In the genomic region with DNA sequence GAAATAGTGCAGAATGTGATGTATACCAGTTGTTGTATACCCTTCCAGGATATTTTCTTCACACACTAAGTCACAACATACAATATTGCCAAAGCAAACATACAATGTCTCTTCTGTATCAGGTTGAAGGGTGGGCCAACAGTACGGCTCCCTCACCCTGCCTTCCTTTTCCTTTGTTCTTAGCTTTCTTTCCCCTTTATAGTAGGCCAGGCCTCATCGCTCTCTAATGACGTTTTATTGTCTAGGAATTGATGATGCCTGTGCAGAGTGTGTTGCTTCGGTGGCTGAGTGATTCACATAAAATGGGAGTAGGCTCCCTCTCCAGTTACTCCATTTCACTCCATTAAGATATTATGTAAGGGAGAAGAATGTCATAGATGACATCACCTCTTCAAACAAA, we compare ENCODE assay signal across 22 mouse cellular contexts.
"Had no signal": no experiment of that assay in that cellular context is flagged by ENCODE, and none has a peak within 500 bp of the region (broad histone marks: within the 10 kb centered on the region; RNA-seq: fewer than 3 reads in every experiment).

No protein-coding gene starts in this region.

- ATAC-seq: inflammation-experienced regulatory T-cells, adult 6 months; intestine, embryonic 15.5 days; intestine, postnatal 0 days had no signal

- H3K4me2 ChIP-seq: heart, embryonic 11.5 days; heart, embryonic 13.5 days; heart, embryonic 15.5 days; hindbrain, embryonic 14.5 days; intestine, embryonic 15.5 days; limb, embryonic 12.5 days; liver, embryonic 11.5 days had no signal

- H3K4me1 ChIP-seq: heart, embryonic 13.5 days; heart, embryonic 15.5 days; intestine, embryonic 15.5 days; limb, embryonic 10.5 days; limb, embryonic 12.5 days had no signal

- H3K9ac ChIP-seq: heart, embryonic 13.5 days; heart, embryonic 15.5 days; hindbrain, embryonic 14.5 days; intestine, embryonic 15.5 days; limb, embryonic 12.5 days had no signal

- H3K27ac ChIP-seq: heart, adult 2 months; heart, embryonic 13.5 days; heart, embryonic 15.5 days; hindbrain, embryonic 14.5 days; intestine, embryonic 15.5 days; layer of hippocampus, adult 2 months; left cerebral cortex, adult 2 months; limb, embryonic 10.5 days; limb, embryonic 12.5 days had no signal

- H3K4me3 ChIP-seq: heart, adult 2 months; heart, embryonic 13.5 days; heart, embryonic 15.5 days; intestine, embryonic 15.5 days; layer of hippocampus, adult 2 months; left cerebral cortex, adult 2 months; limb, embryonic 10.5 days; limb, embryonic 12.5 days had no signal

- H3K36me3 ChIP-seq: heart, embryonic 13.5 days; heart, embryonic 15.5 days; intestine, embryonic 15.5 days; limb, embryonic 10.5 days; limb, embryonic 12.5 days had no signal

- H3K27me3 ChIP-seq: heart, embryonic 13.5 days; heart, embryonic 15.5 days; intestine, embryonic 15.5 days; limb, embryonic 12.5 days had no signal

- H3K9me3 ChIP-seq: heart, embryonic 13.5 days; heart, embryonic 15.5 days; intestine, embryonic 15.5 days; limb, embryonic 10.5 days; limb, embryonic 12.5 days had no signal

- DNase-seq: gastrocnemius, postnatal 25 days; heart, adult 2 months; heart, postnatal 14 days; heart, postnatal 4 days; kidney, adult 18-20 months; kidney, adult 8-10 months; kidney, postnatal 10 days; kidney, postnatal 25 days; kidney, postnatal 4 days; liver had no signal
